Comparison of ENCODE assay signal across 23 mouse cellular contexts in genomic region chr3:100474536-100474935, GRCm38 (mm10). TPM values are rescaled to one million over a fixed set of nuclear protein-coding genes. Genes with fewer than 3 reads are reported as not detected.
DNase-seq lines count a peak whose midpoint lies in the region; ATAC-seq and TF ChIP-seq lines count a peak whose summit lies in the region.
"Had no signal": no experiment of that assay in that cellular context is flagged by ENCODE, and none has a peak within 500 bp of the region (broad histone marks: within the 10 kb centered on the region; RNA-seq: fewer than 3 reads in every experiment).

No protein-coding gene starts in this region.

- peak; percentile 77 for ATAC-seq in hindbrain, embryonic 11.5 days (ENCODE audit: low FRiP score)
- ATAC-seq: forebrain, embryonic 13.5 days; liver, postnatal 0 days had no signal

- H3K4me2 ChIP-seq in hindbrain, embryonic 11.5 days (replicated peaks; ENCODE audit: low read depth, low read length), result no peak overlapping the region
- H3K4me2 ChIP-seq: forebrain, embryonic 13.5 days; heart, embryonic 15.5 days had no signal

- TF ChIP-seq POLR2A in brain, embryonic 14.5 days (IDR thresholded peaks at IDR 0.05; ENCODE audit: borderline replicate concordance, extremely low read depth, insufficient read depth, insufficient read length, poor library complexity, severe bottlenecking), result no peak

- 46% methylated on average over 7 of the region's 7 CpGs for WGBS in hindbrain, embryonic 11.5 days

- TF ChIP-seq CTCF in brain, embryonic 14.5 days (IDR thresholded peaks at IDR 0.05; ENCODE audit: borderline replicate concordance, extremely low read depth, insufficient read depth, insufficient read length), result no peak

- H3K27me3 ChIP-seq in hindbrain, embryonic 11.5 days (ENCODE audit: control insufficient read depth, insufficient read depth, low read length), result no peaks in the 10 kb centered on the region
- H3K27me3 ChIP-seq: forebrain, embryonic 13.5 days; heart, embryonic 15.5 days had no signal

- no peaks in the 10 kb centered on the region; the same call in 1 of the 2 replicates for H3K4me1 ChIP-seq in hindbrain, embryonic 11.5 days (replicated peaks; ENCODE audit: control insufficient read depth, insufficient read depth, low read length)
- H3K4me1 ChIP-seq: forebrain, embryonic 13.5 days; heart, embryonic 15.5 days had no signal

- peak overlapping the region; percentile 33; the same call in 1 of the 2 replicates for H3K27ac ChIP-seq in hindbrain, embryonic 11.5 days (ENCODE audit: low read depth, low read length)
- H3K27ac ChIP-seq: forebrain, embryonic 13.5 days; heart, adult 2 months; heart, embryonic 15.5 days; left cerebral cortex, adult 2 months had no signal

- no peaks in the 10 kb centered on the region for H3K9me3 ChIP-seq in hindbrain, embryonic 11.5 days (ENCODE audit: control insufficient read depth, low read length)
- H3K9me3 ChIP-seq: forebrain, embryonic 13.5 days; heart, embryonic 15.5 days had no signal

- no peak overlapping the region for H3K9ac ChIP-seq in hindbrain, embryonic 11.5 days (ENCODE audit: low read depth, low read length)
- H3K9ac ChIP-seq: forebrain, embryonic 13.5 days; heart, embryonic 15.5 days; liver, postnatal 0 days had no signal

- no peak overlapping the region for H3K4me3 ChIP-seq in hindbrain, embryonic 11.5 days (ENCODE audit: low read depth, low read length)
- H3K4me3 ChIP-seq: forebrain, embryonic 13.5 days; heart, adult 2 months; heart, embryonic 15.5 days; left cerebral cortex, adult 2 months; myocyte had no signal

- no peaks in the 10 kb centered on the region for H3K36me3 ChIP-seq in hindbrain, embryonic 11.5 days (ENCODE audit: control insufficient read depth, insufficient read depth, low read length)
- H3K36me3 ChIP-seq: heart, embryonic 15.5 days had no signal

- DNase-seq in brain, embryonic 14.5 days (ENCODE audit: low read depth), result peak; percentile 63
- DNase-seq in hindbrain, embryonic 11.5 days (ENCODE audit: low spot score), result peak; percentile 42
- peak; percentile 53 for DNase-seq in mesoderm, embryonic 11.5 days (ENCODE audit: low read depth, low spot score)
- peak; percentile 19 for DNase-seq in neural tube, embryonic 10.5 days (ENCODE audit: extremely low spot score, low spot score)
- DNase-seq in spleen, postnatal 4 days (ENCODE audit: low spot score in 2 of 2), result no peak
- DNase-seq in heart, adult 9 months (ENCODE audit: low spot score in 2 of 2), result no peak
- DNase-seq in lung, postnatal 36 days, result no peak
- no peak for DNase-seq in liver
- DNase-seq: B cell, adult 2 months; cerebellum, adult 9-11 months; gastrocnemius, postnatal 10 days; heart, adult 2 months; kidney, adult 18-20 months; kidney, postnatal 25 days; left cerebral cortex, postnatal 4 days; liver, postnatal 0 days; lung, postnatal 10 days; right cerebral cortex, adult 18-20 months; thymus, postnatal 25 days had no signal

RNA-seq across cellular contexts. Expression of gene Tent5c, which starts 14.6 kb away (rescaled TPM):
- 1.3 and 2.4 TPM in 2 replicates for polyA plus RNA-seq in brain, embryonic 14.5 days (2012; rRNA removed)
- 2.7 and 3.0 TPM in 2 replicates for polyA plus RNA-seq in hindbrain, embryonic 11.5 days (2014; fragmentation: Nextera tagmentation; extraction: Ambion mirVana)

Comparison
In these comparisons a context has a peak if more than half of its experiments do, and no peak if none do; other contexts are left out.
1. DNase-seq: peak in brain, embryonic 14.5 days (single experiment), hindbrain, embryonic 11.5 days (single experiment), mesoderm, embryonic 11.5 days (single experiment) and neural tube, embryonic 10.5 days (single experiment); none in spleen, postnatal 4 days (0 of 2), heart, adult 9 months (0 of 2), lung, postnatal 36 days (single experiment) and liver (single experiment).